Mouse (Mus musculus) G1E-ER4 (cell line): ENCODE data around the gene Anapc16. TPM values are rescaled to one million over a fixed set of nuclear protein-coding genes. Genes with fewer than 3 reads are reported as not detected.

Experiments
- GATA1 ChIP-seq: IDR thresholded peaks from one replicate; pipeline ENCODE4 v1.8.0; 2012; ENCODE audit warnings: low read length, inconsistent platforms
- polyA plus RNA-seq: library from polyadenylated mRNA; stranded (reverse); fragments of >175 nt; gene quantifications from 2 replicates; pipeline ENCODE4 v1.2.3, GENCODE M21; 2012

The Anapc16 gene
- polyA plus RNA-seq, 1 experiment = 26.0 TPM

- no peak for TF ChIP-seq GATA1
Measured at GRCm38 (mm10) chr10:59948363-59949254, 54.3 kb downstream of the Anapc16 start.

GRCm38 (mm10) chr10:59947296-59948073 lies 55.5 kb downstream of the Anapc16 start:
- no peak for TF ChIP-seq GATA1

DNA sequence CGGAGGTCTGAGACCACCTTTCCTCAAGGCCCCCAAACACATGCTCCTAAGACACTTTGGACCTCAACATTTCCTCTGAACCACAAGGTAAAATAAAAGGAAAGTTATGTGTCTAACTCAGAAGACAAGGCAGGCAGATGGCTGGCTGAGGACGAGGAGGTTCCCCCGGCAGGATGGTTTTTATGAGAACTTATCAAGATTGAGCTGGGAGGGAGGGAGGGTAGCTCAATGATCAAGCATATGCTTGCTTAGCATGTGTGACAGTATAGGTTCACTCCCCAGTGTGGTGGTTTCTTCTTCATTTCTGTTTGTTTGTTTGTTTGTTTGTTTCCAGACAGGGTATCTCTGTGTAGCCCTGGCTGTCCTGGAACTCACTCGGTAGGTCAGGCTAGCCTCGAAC lies 56.6 kb downstream of the Anapc16 start:
- TF ChIP-seq GATA1 = no peak

- TF ChIP-seq GATA1 = no peak
Measured at GRCm38 (mm10) chr10:59945416-59945815, 57.5 kb downstream of the Anapc16 start.

DNA sequence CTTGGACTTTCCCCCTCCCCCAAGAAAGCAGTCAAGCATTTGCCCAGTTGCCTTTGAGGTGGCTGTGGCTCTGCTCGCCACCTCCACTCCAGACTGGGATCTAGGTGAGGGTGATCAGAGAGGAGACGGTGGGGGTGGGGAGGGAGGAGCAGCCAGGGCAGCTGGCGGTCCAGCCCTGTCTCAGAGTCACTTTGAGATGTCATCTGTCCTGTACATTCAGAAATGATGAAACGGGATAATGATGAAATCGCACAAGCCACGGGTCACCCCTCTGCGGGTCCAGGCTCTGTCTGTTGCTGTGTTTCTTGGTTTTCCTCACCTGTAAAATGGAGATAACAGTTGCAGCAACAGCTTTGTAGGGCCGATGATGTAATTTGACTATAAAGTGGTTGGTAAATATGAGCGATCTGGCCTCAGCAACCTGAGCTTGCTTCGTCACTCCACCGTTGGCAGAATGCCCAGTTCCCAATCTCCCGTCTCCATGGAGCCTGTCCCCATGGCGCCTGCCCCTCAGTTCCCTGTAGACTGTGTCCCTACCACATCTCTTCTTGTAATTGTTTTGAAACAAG lies 59.4 kb downstream of the Anapc16 start:
- TF ChIP-seq GATA1 = no peak

- TF ChIP-seq GATA1 = no peak
Measured at GRCm38 (mm10) chr10:59942847-59943420, 60.0 kb downstream of the Anapc16 start.

GRCm38 (mm10) chr10:59942281-59942846 lies 60.6 kb downstream of the Anapc16 start:
- TF ChIP-seq GATA1 = no peak

DNA sequence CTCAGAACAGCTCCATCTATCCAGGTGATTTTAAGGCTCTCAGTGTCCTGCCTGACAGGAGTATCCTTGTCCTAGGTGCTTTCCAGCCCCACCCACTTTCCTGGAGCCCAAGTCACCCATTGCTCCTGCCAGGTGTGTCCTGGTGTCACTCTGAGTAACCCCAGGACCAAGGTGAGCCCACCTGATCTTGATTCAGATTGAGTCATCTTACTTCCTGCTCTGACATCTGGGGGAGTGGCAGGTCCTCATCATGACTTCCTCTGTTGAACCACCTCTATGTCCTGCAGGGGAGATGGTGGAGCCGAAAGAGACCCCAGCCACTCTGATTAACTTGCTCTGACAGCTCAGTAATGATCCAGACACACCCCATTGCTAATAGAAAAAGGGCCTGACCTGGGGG lies 63.9 kb downstream of the Anapc16 start:
- TF ChIP-seq GATA1 = no peak

DNA sequence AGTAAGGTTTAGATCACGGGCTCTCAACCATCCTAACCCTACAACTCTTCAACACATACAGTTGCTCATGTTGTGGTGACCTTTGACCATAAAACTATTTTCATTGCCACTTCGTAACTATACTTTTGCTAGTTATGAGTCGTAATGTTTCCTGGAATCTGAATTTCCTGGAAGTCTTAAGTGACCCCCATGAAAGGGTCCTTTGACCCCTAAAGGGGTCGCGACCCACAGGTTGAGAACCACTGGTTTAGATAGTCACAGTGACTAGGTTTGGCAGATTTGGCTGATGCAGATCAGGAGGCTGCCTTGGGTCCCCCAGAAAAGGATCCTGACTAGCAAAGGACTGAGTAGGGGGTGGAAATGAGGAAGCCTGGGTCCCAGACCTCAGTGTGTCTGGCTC lies 64.3 kb downstream of the Anapc16 start:
- no peak for TF ChIP-seq GATA1

Other genes starting within 250 kb of the Anapc16 start
- 33.1 and 37.9 TPM in 2 replicates for gene Dnajb12, start 123.6 kb downstream of the Anapc16 start, polyA plus RNA-seq
- gene Ddit4, start 51.3 kb downstream of the Anapc16 start, polyA plus RNA-seq = 8.0 and 9.2 TPM in 2 replicates
- 30.6 and 31.6 TPM in 2 replicates for gene Ascc1, start 330 bp downstream of the Anapc16 start, polyA plus RNA-seq
- gene Spock2, start 103.1 kb upstream of the Anapc16 start, polyA plus RNA-seq = 0.02 TPM in 1 of 2 replicates, not detected in the other
- gene Chst3, start 216.1 kb upstream of the Anapc16 start, polyA plus RNA-seq = not detected in 2 replicates